Mouse (Mus musculus) midbrain, embryonic 14.5 days (tissue): ENCODE measurements around the gene Tanc1. TPM values are rescaled to one million over a fixed set of nuclear protein-coding genes. Genes with fewer than 3 reads are reported as not detected.

ENCODE experiments used
- ATAC-seq: fragments of 200-750 bp; cut with Nextera tagmentation; 2 replicates; pipeline ENCODE4 v1.8.0; 2017; ENCODE audit warnings: moderate number of reproducible peaks, moderate library complexity; ENCODE audit not compliant: low FRiP score, low TSS enrichment
- DNase-seq: peaks from one replicate; pipeline ENCODE4 v3.0.0-alpha.2; 2015
- H3K27ac ChIP-seq: fragments of 300-500 bp; sonication (generic); replicated peaks from 2 replicates; pipeline ENCODE4 v1.5.1; 2014; ENCODE audit warnings: mild to moderate bottlenecking, low read depth, low read length, moderate library complexity
- H3K27me3 ChIP-seq: fragments of 300-500 bp; sonication (generic); 2 replicates; pipeline ENCODE4 v1.6.1; 2014; ENCODE audit warnings: low read length, control low read depth, mixed read lengths; ENCODE audit not compliant: control insufficient read depth, insufficient read depth
- H3K36me3 ChIP-seq: fragments of 300-500 bp; sonication (generic); 2 replicates; pipeline ENCODE4 v1.6.1; 2014; ENCODE audit warnings: low read length, control low read depth; ENCODE audit not compliant: control insufficient read depth, insufficient read depth
- H3K4me1 ChIP-seq: fragments of 300-500 bp; sonication (generic); 2 replicates; pipeline ENCODE4 v1.6.1; 2014; ENCODE audit warnings: mild to moderate bottlenecking, antibody characterized with exemption, low read length, control low read depth; ENCODE audit not compliant: control insufficient read depth, insufficient read depth
- H3K4me2 ChIP-seq: fragments of 300-500 bp; sonication (generic); 2 replicates; pipeline ENCODE4 v1.6.1; 2014; ENCODE audit warnings: mild to moderate bottlenecking, low read length, moderate library complexity
- H3K4me3 ChIP-seq: fragments of 300-500 bp; sonication (generic); replicated peaks from 2 replicates; pipeline ENCODE4 v1.5.1; 2014; ENCODE audit warnings: low read depth, low read length
- H3K9ac ChIP-seq: fragments of 300-500 bp; sonication (generic); replicated peaks from 2 replicates; pipeline ENCODE4 v1.6.1; 2014; ENCODE audit warnings: mild to moderate bottlenecking, low read length, moderate library complexity
- H3K9me3 ChIP-seq: fragments of 300-500 bp; sonication (generic); 2 replicates; pipeline ENCODE4 v1.6.1; 2016; ENCODE audit warnings: low read length, control low read depth, mixed read lengths; ENCODE audit not compliant: control insufficient read depth
- WGBS: fragments of 180-500 bp; shearing (Covaris S2); extraction: QIAGEN DNeasy Blood & Tissue Kit; methylation state at CpG from one replicate; pipeline ENCODE4 v1.1.7; 2014; 5-methylcytosine and 5-hydroxymethylcytosine counted together
- polyA plus RNA-seq: library from polyadenylated mRNA; unstranded; fragments of >200 nt; fragmentation: Nextera tagmentation; extraction: Ambion mirVana; gene quantifications from 2 replicates; pipeline ENCODE4 v1.2.1, GENCODE M21; 2014

The Tanc1 gene
- polyA plus RNA-seq, 1 experiment from 2014 or later, result 5.5 TPM

GRCm38 (mm10) chr2:59620601-59621000 lies 8.8 kb downstream of the Tanc1 start:
- no peak overlapping the region for H3K4me2 ChIP-seq
- no peak for ATAC-seq
- H3K9me3 ChIP-seq, result no peaks in the 10 kb centered on the region
- H3K9ac ChIP-seq, result no peak overlapping the region
- DNase-seq, result no peak
- H3K36me3 ChIP-seq, result no peaks in the 10 kb centered on the region
- H3K4me3 ChIP-seq, result no peak overlapping the region
- no peak overlapping the region for H3K27ac ChIP-seq
- H3K27me3 ChIP-seq, result no peaks in the 10 kb centered on the region
- WGBS, result 76% methylated on average over 5 of the region's 5 CpGs
- H3K4me1 ChIP-seq, result no peaks in the 10 kb centered on the region

DNA sequence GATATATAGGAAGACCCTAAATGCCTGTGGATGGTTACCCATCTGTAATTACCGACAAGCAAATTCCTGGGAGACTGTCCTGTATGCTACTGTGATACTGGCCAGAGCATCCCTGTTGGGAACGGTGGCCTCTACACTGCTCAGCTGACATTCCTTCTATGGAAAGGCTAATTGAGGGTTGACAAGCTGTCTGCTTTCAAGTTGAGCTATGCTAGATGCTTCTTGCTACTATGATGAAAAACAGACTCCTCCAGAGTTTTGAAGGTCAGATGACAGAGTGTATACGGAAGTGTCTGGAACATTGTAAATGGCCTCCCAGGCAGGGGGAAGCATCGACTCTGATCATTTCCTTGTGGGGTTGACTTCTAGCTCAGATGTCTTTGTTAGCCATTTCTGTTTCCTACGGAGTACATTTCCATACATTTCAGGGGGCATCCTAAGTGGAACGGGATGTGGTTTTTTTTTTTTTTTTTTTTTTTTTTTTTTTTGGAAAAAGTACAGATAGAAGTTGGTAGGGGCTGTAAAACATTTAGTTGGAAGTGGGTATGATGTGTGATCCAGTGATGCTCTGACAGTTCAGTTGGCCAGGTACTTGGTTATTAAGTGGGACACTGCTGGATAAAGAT lies 10.8 kb downstream of the Tanc1 start:
- Histone ChIP-seq H3K27me3 (no peaks in the 10 kb centered on the region), H3K27ac (no peak overlapping the region), H3K4me3 (no peak overlapping the region), H3K9ac (no peak overlapping the region), H3K4me2 (no peak overlapping the region), H3K4me1 (no peaks in the 10 kb centered on the region), H3K9me3 (no peaks in the 10 kb centered on the region), H3K36me3 (no peaks in the 10 kb centered on the region)
- WGBS, result 73% methylated on average over 6 of the region's 6 CpGs
- ATAC-seq (no peak), DNase-seq (no peak)

DNA sequence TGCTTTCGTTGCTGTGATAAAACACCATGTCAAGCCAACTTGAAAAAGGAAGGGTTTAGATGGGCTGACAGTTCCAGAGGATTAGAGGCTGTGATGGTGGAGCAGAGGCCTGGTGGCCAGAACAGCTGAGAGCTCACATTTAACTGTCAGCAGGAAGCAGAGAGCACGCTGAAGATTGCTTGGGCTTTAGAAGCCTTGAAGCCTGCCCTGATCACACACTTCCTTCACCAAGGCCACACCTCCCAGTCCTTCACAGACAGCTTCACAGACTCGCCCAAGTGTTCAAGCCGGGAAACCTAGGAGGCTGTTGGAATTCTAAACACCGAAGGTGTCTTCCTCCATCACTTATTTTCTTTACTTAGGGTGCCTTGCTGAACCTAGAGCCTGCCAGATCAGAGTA lies 12.0 kb downstream of the Tanc1 start:
- H3K4me1 ChIP-seq, result no peaks in the 10 kb centered on the region
- H3K4me3 ChIP-seq, result no peak overlapping the region
- no peak overlapping the region for H3K27ac ChIP-seq
- no peaks in the 10 kb centered on the region for H3K9me3 ChIP-seq
- H3K27me3 ChIP-seq, result no peaks in the 10 kb centered on the region
- ATAC-seq, result no peak
- H3K36me3 ChIP-seq, result no peaks in the 10 kb centered on the region
- 81% methylated on average over 5 of the region's 5 CpGs for WGBS
- DNase-seq, result no peak
- H3K9ac ChIP-seq, result no peak overlapping the region
- H3K4me2 ChIP-seq, result no peak overlapping the region

GRCm38 (mm10) chr2:59625416-59625815 lies 13.6 kb downstream of the Tanc1 start:
- H3K9me3 ChIP-seq, result no peaks in the 10 kb centered on the region
- H3K9ac ChIP-seq, result no peak overlapping the region
- H3K4me1 ChIP-seq, result no peaks in the 10 kb centered on the region
- H3K27ac ChIP-seq, result no peak overlapping the region
- DNase-seq, result no peak
- no peaks in the 10 kb centered on the region for H3K36me3 ChIP-seq
- ATAC-seq, result no peak
- no peak overlapping the region for H3K4me2 ChIP-seq
- H3K27me3 ChIP-seq, result no peaks in the 10 kb centered on the region
- 96% methylated on average over 2 of the region's 2 CpGs for WGBS
- H3K4me3 ChIP-seq, result no peak overlapping the region

- no peak overlapping the region for H3K27ac ChIP-seq
- DNase-seq (no peak), ATAC-seq (no peak)
- H3K36me3 ChIP-seq, result no peaks in the 10 kb centered on the region
- H3K9ac ChIP-seq, result no peak overlapping the region
- 61% methylated on average over 8 of the region's 8 CpGs for WGBS
- no peaks in the 10 kb centered on the region for H3K4me1 ChIP-seq
- no peak overlapping the region for H3K4me3 ChIP-seq
- no peaks in the 10 kb centered on the region for H3K27me3 ChIP-seq
- no peak overlapping the region for H3K4me2 ChIP-seq
- H3K9me3 ChIP-seq, result no peaks in the 10 kb centered on the region
These were observed 14.1 kb downstream of the Tanc1 start for GRCm38 (mm10) chr2:59625927-59626326.

DNA sequence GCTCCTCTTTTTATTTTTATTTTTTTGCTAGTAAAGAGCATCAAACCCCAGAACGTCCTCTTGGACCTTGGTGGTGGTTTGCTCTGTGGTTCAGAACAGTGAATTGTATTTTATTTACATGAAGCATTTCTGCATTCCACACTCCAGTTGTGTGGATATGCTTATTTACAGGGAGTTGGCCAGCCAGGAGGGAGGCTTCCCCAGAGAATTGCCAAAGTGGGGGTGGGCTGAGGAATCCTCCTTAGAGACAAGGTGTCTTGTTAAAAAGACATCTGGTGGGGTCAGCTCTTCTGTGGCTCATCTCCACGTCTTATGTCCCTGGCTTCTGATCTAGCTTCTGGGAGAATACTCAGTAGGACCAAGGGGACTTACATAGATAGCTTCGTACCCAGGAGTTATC lies 14.6 kb downstream of the Tanc1 start:
- H3K27ac ChIP-seq, result no peak overlapping the region
- H3K9ac ChIP-seq, result no peak overlapping the region
- DNase-seq (no peak), ATAC-seq (no peak)
- H3K4me1 ChIP-seq, result no peaks in the 10 kb centered on the region
- 80% methylated on average over 3 of the region's 3 CpGs for WGBS
- no peak overlapping the region for H3K4me2 ChIP-seq
- H3K4me3 ChIP-seq, result no peak overlapping the region
- no peaks in the 10 kb centered on the region for H3K9me3 ChIP-seq
- no peaks in the 10 kb centered on the region for H3K36me3 ChIP-seq
- no peaks in the 10 kb centered on the region for H3K27me3 ChIP-seq

DNA sequence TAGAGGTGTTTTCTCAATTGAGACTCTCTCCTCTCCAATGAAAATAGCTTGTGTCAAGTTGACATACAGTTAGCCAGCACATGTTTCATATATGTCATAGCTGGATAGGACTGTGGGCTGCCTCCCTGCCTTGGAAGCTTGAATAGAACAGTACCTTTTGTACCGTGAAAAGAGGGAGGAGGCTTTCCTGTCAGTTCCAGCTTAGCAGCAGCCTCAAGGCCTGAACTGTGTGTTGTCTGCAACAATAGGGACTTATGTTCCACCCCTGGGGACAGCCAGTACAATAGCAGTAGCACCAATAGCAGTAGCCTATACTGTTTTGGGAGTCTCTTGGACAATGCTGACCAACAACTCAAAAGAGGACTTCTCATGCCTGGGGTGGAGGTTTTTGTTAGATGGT lies 15.7 kb downstream of the Tanc1 start:
- DNase-seq (no peak), ATAC-seq (no peak)
- no peak overlapping the region for H3K27ac ChIP-seq
- no peaks in the 10 kb centered on the region for H3K9me3 ChIP-seq
- no peak overlapping the region for H3K9ac ChIP-seq
- H3K4me1 ChIP-seq, result no peaks in the 10 kb centered on the region
- no peaks in the 10 kb centered on the region for H3K36me3 ChIP-seq
- no peak overlapping the region for H3K4me3 ChIP-seq
- H3K4me2 ChIP-seq, result no peak overlapping the region
- H3K27me3 ChIP-seq, result no peaks in the 10 kb centered on the region
- 0% methylated on average over 1 of the region's 1 CpGs for WGBS

DNA sequence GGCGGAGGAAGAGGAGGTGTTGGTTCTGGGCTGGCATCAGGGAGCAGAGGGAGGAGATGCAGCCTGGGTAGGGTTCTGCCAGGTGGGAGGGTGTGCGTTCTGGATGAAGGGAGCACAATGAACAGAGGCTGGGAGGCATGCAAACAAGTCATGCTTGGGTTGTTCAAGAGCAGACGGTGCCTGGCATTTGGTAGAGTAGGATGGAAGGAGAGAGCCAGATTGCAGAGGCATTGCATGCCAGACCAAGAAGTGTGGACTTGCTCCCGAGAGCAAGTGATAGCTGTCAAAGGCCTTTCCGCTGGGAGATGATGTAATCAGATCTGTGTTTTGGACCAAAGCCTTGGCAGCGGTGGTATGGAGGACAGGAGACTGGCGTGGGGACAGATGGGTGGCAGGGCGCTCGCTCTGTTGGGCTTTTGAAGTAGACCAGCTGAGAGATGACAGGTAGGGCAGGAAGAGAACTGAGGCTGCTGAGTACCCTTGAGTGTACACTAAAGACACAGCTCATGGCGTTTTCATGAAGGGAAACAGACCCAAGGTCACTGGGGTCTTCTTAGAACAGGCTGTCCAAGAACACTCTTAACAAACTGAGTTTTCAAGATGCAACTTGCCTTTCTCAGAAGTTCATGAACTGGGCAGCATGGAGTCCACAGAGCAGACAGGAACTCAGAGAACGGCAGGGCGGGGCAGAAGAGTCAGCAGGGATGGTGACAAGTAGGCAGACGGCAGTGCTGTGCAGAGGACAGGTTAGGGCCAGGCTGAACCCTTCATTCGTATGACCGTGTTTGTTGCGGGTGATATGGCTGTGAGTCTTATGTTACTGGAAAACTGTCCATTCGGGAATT lies 16.4 kb downstream of the Tanc1 start:
- Histone ChIP-seq H3K27ac (no peak overlapping the region), H3K36me3 (no peaks in the 10 kb centered on the region), H3K4me1 (no peaks in the 10 kb centered on the region), H3K9me3 (no peaks in the 10 kb centered on the region), H3K4me2 (no peak overlapping the region), H3K9ac (no peak overlapping the region), H3K4me3 (no peak overlapping the region), H3K27me3 (no peaks in the 10 kb centered on the region)
- DNase-seq (no peak), ATAC-seq (no peak)
- 79% methylated on average over 17 of the region's 17 CpGs for WGBS

DNA sequence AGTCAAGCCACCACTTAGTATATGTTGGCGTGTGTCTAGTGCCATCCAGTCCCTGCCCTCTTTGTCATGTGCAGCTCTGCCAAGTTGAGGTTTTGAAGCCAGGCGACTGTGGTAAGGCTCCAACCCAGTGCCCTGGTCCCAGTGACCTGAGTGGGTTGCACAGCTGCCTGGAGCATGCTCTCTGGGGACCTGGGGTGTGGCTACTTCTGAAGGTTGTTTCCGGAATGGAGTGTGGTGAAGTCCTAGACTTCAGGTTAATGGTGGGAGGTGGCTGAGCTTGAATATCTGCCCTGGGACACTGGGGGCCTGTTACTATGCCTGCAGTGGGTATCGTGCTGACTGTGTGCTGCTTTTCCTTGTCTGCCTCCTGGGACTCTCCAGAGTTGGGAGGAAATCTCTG lies 18.0 kb downstream of the Tanc1 start:
- H3K27me3 ChIP-seq, result no peaks in the 10 kb centered on the region
- H3K4me1 ChIP-seq, result no peaks in the 10 kb centered on the region
- H3K36me3 ChIP-seq, result no peaks in the 10 kb centered on the region
- H3K9ac ChIP-seq, result no peak overlapping the region
- DNase-seq, result no peak
- WGBS, result 89% methylated on average over 4 of the region's 4 CpGs
- no peak overlapping the region for H3K27ac ChIP-seq
- no peak overlapping the region for H3K4me2 ChIP-seq
- no peak overlapping the region for H3K4me3 ChIP-seq
- H3K9me3 ChIP-seq, result no peaks in the 10 kb centered on the region
- ATAC-seq, result no peak
